Mouse (Mus musculus): ENCODE results near the gene Plcg2. TPM values are rescaled to one million over a fixed set of nuclear protein-coding genes. Genes with fewer than 3 reads are reported as not detected.

Plcg2 gene
- polyA plus RNA-seq, 1 experiment, result not detected

DNA sequence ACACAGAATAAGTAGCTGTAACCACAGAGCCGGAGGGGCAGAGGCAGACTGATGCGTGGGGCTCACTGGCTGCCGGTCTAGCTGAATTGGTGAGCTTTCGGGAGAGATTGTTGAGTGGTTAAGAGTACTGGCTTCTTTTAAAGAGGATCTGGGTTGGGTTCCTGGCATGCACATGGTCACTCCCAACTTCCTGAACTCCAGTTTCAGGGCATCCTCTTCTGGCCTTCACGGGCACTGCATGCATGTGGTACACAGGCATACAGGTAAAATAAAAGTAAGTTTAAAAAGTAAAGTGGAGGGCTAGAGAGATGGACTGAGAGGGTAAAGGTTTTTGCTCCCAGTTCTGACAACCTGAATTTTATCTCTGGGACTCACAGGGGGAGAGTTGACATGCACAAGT, 52.4 kb downstream of the Plcg2 start:
- no peak for TF ChIP-seq POLR2A (IDR thresholded peaks at IDR 0.05; ENCODE audit: insufficient read depth, low read depth, low read length)
- no peak for TF ChIP-seq CTCF (IDR thresholded peaks at IDR 0.05; ENCODE audit: insufficient read depth, low read depth, low read length)
- 91% methylated on average over 5 of the region's 5 CpGs for WGBS

GRCm38 (mm10) chr8:117561014-117561413, 62.9 kb downstream of the Plcg2 start:
- Histone ChIP-seq H3K4me3 (ENCODE audit: insufficient read depth, low read depth, low read length) (no peak overlapping the region), H3K4me1 (ENCODE audit: control insufficient read depth, insufficient read depth, low read length) (no peaks in the 10 kb centered on the region), H3K27ac (ENCODE audit: insufficient read depth, low read depth, low read length) (no peak overlapping the region)
- TF ChIP-seq POLR2A (IDR thresholded peaks at IDR 0.05; ENCODE audit: insufficient read depth, low read depth, low read length), result no peak
- TF ChIP-seq CTCF (IDR thresholded peaks at IDR 0.05; ENCODE audit: insufficient read depth, low read depth, low read length), result no peak
- WGBS, result 74% methylated on average over 4 of the region's 4 CpGs

More for the DNA sequence above, 52.4 kb downstream of the Plcg2 start:
- Histone ChIP-seq H3K4me3 (ENCODE audit: insufficient read depth, low read depth, low read length) (no peak overlapping the region), H3K27ac (ENCODE audit: insufficient read depth, low read depth, low read length) (no peak overlapping the region), H3K4me1 (ENCODE audit: control insufficient read depth, insufficient read depth, low read length) (no peaks in the 10 kb centered on the region)

- no peak for TF ChIP-seq CTCF (IDR thresholded peaks at IDR 0.05; ENCODE audit: insufficient read depth, low read depth, low read length)
- no peak overlapping the region for H3K27ac ChIP-seq (ENCODE audit: insufficient read depth, low read depth, low read length)
- 20% methylated on average over 17 of the region's 17 CpGs for WGBS
- H3K4me3 ChIP-seq (ENCODE audit: insufficient read depth, low read depth, low read length), result no peak overlapping the region
- H3K4me1 ChIP-seq (ENCODE audit: control insufficient read depth, insufficient read depth, low read length), result no peaks in the 10 kb centered on the region
Measured at GRCm38 (mm10) chr8:117561735-117562361, 63.8 kb downstream of the Plcg2 start.

DNA sequence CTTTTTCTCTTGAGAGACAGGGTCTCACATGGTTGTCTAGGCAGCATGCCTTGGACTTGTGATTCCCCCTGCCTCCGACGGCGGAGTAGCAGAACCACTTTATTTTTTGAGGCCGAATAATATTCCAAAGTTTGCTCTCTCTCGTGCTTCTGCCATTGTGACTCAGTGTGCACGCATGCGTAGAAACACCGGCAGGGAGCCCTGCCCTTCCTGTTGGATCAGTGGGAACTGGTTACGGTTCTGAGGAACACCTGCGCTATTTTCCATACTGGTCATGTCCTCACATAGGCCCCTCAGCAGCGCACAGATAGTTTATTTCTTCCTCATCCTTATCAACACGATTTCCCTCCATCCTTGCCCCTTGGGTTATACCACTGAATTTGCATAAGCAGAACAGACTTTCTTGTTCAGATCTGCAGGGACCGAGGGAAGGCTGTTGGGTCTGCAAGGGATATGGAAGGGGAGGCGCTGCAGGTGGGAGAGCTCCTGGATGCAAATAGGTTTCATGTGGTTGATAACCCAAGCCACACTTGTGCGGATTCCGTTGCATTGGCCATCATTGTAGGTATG, 64.4 kb downstream of the Plcg2 start:
- TF ChIP-seq CTCF (IDR thresholded peaks at IDR 0.05; ENCODE audit: insufficient read depth, low read depth, low read length) (no peak), POLR2A (IDR thresholded peaks at IDR 0.05; ENCODE audit: insufficient read depth, low read depth, low read length) (no peak)
- H3K4me1 ChIP-seq (ENCODE audit: control insufficient read depth, insufficient read depth, low read length), result no peaks in the 10 kb centered on the region
- H3K4me3 ChIP-seq (ENCODE audit: insufficient read depth, low read depth, low read length), result no peak overlapping the region
- 34% methylated on average over 16 of the region's 16 CpGs for WGBS
- H3K27ac ChIP-seq (ENCODE audit: insufficient read depth, low read depth, low read length), result no peak overlapping the region

DNA sequence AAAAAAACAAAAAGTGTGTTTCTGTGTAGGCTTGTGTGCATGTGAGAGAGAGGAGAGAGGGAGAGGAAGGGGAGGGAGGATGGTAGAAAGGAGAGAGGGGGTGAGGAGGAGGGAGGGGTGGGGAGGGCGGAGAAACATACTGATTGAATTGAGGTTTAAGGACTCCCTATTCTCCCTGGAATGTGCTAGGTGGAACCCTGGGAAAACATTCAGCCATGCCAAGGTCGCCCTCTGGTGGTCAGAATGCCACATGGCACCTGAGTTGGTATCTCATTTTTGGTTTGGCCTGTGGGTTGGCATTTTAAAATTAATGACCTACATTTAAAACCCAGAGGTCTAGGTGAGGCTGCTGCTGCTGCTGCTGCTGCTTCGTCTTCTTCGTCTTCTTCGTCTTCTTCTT, 71.3 kb downstream of the Plcg2 start:
- Histone ChIP-seq H3K27ac (ENCODE audit: insufficient read depth, low read depth, low read length) (no peak overlapping the region), H3K4me1 (ENCODE audit: control insufficient read depth, insufficient read depth, low read length) (no peaks in the 10 kb centered on the region), H3K4me3 (ENCODE audit: insufficient read depth, low read depth, low read length) (no peak overlapping the region)
- TF ChIP-seq CTCF (IDR thresholded peaks at IDR 0.05; ENCODE audit: insufficient read depth, low read depth, low read length) (peak; percentile 41; the same call in 1 of the 2 replicates), POLR2A (IDR thresholded peaks at IDR 0.05; ENCODE audit: insufficient read depth, low read depth, low read length) (no peak)
- 37% methylated on average over 5 of the region's 5 CpGs for WGBS

DNA sequence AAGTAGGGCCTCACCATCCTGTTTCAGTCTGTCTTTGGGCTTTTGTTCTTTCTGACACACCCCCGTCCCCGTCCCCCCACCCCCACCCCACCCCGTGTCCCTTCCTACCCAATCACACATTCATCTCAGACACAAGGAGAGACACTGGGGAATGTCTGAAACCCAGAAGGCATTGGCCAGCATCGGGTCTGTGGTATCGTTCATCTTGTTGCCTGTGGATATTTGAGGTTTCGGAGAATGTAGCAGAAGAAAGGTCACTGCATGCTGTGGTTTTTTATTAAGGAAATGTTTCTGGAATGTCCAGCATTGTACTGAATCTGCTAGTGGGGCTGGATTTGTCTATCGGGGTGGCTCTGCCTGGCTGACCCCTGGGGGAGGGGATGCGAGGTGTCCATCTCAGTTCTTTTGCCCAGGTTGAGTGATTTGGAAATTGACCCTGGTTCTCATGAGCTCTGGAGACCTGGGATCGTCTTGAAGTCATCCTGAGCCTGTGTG, 78.2 kb downstream of the Plcg2 start:
- Histone ChIP-seq H3K27ac (ENCODE audit: insufficient read depth, low read depth, low read length) (no peak overlapping the region), H3K4me3 (ENCODE audit: insufficient read depth, low read depth, low read length) (no peak overlapping the region), H3K4me1 (ENCODE audit: control insufficient read depth, insufficient read depth, low read length) (no peaks in the 10 kb centered on the region)
- TF ChIP-seq CTCF (IDR thresholded peaks at IDR 0.05; ENCODE audit: insufficient read depth, low read depth, low read length), result no peak
- no peak for TF ChIP-seq POLR2A (IDR thresholded peaks at IDR 0.05; ENCODE audit: insufficient read depth, low read depth, low read length)
- 67% methylated on average over 9 of the region's 9 CpGs for WGBS

DNA sequence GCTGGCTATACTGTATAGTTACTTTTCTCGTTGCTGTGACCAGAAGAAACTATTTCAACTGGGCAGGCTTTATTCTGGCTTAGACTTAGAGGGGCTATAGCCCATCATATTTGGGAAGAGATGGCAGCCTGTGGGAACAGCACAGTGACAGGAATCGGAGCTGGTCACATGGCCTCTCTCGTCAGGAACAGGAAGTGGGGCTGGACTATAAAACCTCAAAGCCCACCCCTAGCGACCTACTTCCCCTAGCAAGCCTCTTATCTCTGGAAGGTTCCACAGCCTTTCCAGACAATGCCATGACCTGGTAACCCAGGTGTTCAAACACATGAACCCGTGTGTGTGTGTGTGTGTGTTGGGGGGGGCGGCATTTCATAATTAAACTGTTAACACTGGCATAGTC, 79.0 kb downstream of the Plcg2 start:
- no peak overlapping the region for H3K4me3 ChIP-seq (ENCODE audit: insufficient read depth, low read depth, low read length)
- 87% methylated on average over 6 of the region's 6 CpGs for WGBS
- H3K4me1 ChIP-seq (ENCODE audit: control insufficient read depth, insufficient read depth, low read length), result no peaks in the 10 kb centered on the region
- no peak overlapping the region for H3K27ac ChIP-seq (ENCODE audit: insufficient read depth, low read depth, low read length)
- no peak for TF ChIP-seq POLR2A (IDR thresholded peaks at IDR 0.05; ENCODE audit: insufficient read depth, low read depth, low read length)
- TF ChIP-seq CTCF (IDR thresholded peaks at IDR 0.05; ENCODE audit: insufficient read depth, low read depth, low read length), result no peak

GRCm38 (mm10) chr8:117577883-117578282, 79.8 kb downstream of the Plcg2 start:
- H3K4me1 ChIP-seq (ENCODE audit: control insufficient read depth, insufficient read depth, low read length), result no peaks in the 10 kb centered on the region
- 54% methylated on average over 10 of the region's 10 CpGs for WGBS
- no peak overlapping the region for H3K27ac ChIP-seq (ENCODE audit: insufficient read depth, low read depth, low read length)
- no peak overlapping the region for H3K4me3 ChIP-seq (ENCODE audit: insufficient read depth, low read depth, low read length)
- TF ChIP-seq POLR2A (IDR thresholded peaks at IDR 0.05; ENCODE audit: insufficient read depth, low read depth, low read length), result no peak
- TF ChIP-seq CTCF (IDR thresholded peaks at IDR 0.05; ENCODE audit: insufficient read depth, low read depth, low read length), result no peak

DNA sequence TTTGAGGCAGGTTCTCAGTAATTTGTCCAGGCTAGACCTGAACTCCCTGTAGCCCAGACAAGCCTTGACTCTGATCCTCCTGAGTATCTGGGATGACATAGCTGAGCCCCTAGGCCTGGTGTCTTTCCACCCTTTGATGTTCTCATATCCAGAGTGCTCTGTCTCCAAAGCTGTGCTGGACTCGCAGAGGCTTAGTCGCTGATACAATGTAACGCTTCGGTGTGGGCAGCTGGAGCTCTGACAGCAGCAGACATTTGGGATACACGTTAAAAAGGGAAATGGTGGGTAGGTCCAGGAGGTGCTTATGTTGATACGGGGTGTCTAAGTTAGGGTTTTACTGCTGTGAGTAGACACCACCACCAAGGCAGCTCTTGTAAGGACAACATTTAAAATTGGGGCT, 80.8 kb downstream of the Plcg2 start:
- TF ChIP-seq CTCF (IDR thresholded peaks at IDR 0.05; ENCODE audit: insufficient read depth, low read depth, low read length) (no peak), POLR2A (IDR thresholded peaks at IDR 0.05; ENCODE audit: insufficient read depth, low read depth, low read length) (no peak)
- Histone ChIP-seq H3K4me1 (ENCODE audit: control insufficient read depth, insufficient read depth, low read length) (no peaks in the 10 kb centered on the region), H3K4me3 (ENCODE audit: insufficient read depth, low read depth, low read length) (no peak overlapping the region), H3K27ac (ENCODE audit: insufficient read depth, low read depth, low read length) (no peak overlapping the region)
- 89% methylated on average over 6 of the region's 6 CpGs for WGBS

Measured in olfactory bulb, adult 2 months (tissue).